Mouse (Mus musculus) E14TG2a.4 (cell line): ENCODE data around the gene Rpl36al.

Experiments used
- CTCF ChIP-seq: conservative IDR thresholded peaks from 2 replicates; pipeline ENCODE4 v1.5.1; 2014; ENCODE audit warnings: low read length
- NANOG ChIP-seq: IDR thresholded peaks from 2 replicates; pipeline ENCODE4 v1.6.1; 2014; ENCODE audit warnings: borderline replicate concordance, low read length, mixed read lengths

- TF ChIP-seq CTCF = no peak
- TF ChIP-seq NANOG = no peak
Observed at GRCm38 (mm10) chr12:69139841-69140240, 44.0 kb downstream of the Rpl36al start.
